Mouse (Mus musculus) T-helper 17 cell (primary cell): ENCODE data around the gene Cdkn1c.

Experiments used
- in situ Hi-C, 2 experiments: fragments of 300-600 bp; cut with MboI, MseI; formaldehyde crosslinking; loops; 1 replicate in 1 of 2; 2 replicates in 1 of 2; pipeline ENCODE4 v1.15.1; 2025; ENCODE audit warnings: high pct_unique_total_duplicates in 2 of 2

Cdkn1c gene

DNA sequence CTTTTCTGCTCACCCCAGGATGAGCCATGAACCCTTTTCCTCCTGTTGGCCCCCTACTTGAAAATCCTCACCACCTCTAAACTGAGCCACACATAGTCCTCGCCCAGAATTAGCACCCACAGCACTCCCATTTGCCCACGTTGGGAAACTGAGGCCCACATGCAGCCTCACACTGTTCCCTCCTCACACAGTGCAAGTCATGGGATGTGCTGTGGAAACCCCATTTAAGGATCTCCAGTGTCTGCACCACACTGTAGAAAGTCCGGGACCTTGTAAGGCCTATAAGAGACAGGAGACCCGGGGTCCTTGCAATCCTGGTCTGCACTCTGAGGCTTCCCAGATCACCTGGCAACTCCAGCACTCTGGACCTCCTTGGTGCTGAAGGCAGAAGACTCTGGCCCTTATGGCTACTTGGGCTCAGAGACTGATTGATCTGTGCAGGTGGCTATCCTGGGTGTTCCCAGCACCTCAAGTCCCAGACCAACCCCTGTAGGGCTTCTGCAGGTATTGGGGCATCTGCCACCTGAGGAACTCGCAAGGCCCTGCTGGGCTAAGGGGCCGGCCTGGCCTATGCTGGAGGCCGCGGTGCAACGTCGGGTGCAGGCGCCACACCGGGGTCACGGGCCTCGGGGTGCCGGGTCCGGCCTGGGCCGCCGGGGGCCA lies 23.5 kb downstream of the Cdkn1c start:
- in situ Hi-C loops: no loop called here

DNA sequence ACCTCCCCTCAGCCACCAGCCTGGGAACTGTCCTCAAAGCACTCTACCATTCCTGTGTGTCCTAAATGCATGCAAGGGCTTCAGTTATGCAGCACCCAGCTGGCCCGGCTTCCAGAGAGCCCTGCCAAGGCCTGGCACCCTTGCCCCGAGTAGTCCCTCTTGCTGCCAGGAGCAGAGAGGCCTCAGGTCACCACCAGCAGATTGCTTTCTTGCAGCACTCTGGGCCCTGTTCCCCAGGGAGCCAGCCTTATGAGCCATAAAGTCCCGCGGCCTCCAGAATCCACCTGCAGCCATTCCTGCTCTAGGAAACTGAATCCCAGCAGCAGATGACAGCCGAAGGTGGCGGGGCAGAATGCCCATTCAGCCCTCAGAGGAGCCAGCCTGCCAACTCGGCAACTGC lies 27.5 kb downstream of the Cdkn1c start:
- in situ Hi-C loops: no loop called here

DNA sequence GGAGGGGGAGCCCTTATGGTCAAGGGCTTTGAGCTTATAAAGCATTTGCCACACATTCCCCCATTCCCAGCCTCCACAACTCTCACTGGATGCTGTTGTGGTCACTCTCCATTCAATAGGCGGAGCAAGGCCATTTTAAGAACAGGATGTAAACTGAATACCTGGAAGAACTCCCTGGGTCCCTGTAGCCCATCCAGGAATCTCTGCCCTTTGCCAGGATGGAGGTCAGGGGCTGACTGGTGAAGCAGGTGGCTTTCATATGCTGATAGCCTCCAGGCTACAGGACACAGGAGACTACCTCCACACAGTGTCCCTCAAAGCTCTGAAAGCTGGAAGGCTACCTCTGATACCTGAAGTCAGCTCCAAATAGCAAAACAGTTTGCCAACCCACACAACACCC lies 28.2 kb downstream of the Cdkn1c start:
- in situ Hi-C loops: no loop called here

DNA sequence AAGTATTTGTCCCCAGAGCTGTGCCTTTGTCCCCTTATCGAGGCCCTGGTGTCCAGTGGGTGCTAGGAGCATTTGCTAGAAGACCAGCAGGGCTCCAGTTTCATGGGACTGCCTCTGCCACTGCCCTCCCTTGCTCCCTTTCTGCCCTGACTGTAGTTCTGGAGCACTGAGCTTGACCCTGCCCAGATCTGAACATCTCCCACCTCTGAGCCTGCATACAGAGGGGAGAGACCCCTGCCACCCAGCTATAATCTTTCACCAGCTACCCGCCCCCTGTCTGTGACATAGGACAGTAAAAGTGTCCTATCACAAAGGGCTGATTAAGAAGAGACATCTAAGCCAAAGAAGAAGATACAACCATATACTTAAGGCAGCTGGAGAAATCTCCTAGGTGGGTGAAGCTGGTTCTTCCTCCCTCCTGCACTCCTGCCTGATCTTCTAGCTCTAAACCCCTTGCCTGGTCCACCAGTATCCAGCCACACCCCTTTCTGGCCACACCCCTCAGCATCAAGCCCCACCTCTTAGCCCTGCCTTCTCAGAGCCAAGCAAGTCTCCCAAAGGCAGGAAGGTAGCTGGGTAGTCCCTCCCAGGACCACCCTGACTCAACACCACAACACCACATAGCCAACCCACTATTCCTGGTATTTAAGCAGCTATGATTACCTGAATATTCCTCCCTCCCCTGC lies 31.9 kb downstream of the Cdkn1c start:
- in situ Hi-C loops: no loop called here

DNA sequence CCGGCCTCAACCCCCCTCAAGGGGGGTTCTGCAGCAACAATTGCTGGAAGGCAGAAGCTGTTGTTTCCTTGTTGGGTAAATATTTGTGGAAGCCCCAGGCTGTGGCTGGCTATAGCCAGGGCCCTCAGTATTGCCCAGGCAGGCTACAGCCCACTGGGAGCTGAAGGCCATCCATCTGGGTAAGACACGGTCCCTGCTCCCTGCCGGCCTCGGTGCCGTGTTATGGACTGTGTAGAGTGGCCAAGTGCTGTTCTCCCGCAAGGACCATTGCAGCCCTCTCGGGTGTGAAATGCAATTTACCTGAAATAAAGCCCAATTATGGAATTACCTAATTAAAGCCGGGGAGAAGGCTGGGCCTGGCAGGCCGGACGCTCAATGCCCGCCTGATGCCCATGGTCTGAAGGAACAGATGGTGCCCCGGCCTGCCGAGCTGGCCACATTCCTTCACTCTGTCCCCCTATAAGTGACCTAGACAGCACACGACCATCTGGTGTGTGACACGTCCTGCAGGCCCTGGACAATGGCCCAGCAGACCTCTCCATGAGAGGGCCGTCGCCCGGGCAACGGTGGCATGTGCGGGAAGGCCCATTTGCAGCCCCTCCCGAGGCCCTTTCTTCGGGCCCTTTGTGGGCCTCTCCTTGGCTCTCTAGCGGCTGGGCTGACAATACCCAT lies 32.6 kb downstream of the Cdkn1c start:
- in situ Hi-C loops: no loop called here

DNA sequence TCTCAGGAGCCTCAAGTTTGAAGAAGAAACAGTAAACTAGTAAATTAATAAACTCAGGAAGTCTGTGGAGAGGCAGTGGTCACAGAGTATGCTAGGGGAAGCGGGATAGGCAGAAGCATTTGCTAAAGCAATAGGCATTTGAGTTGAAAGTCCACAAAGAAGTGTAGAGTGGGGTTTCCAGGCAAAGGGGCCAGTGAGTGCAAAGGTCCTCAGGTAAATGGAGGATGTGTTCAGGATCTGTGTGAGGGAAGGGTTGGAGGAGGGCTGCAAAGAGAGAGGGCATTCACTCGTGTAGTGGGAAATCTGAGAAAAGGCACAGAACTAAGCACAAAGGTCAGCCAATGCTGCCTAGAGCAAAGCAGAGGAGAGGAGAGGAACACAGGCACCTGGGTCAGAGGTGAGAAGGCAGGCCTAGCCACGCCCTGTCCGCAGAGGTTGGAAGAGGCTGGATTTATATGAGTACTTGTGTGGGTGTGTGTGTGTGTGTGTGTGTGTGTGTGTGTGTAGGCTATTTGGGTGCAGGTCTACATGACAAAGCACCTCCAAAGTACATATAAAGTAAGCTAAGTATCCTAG lies 41.2 kb downstream of the Cdkn1c start:
- in situ Hi-C loops: no loop called here

DNA sequence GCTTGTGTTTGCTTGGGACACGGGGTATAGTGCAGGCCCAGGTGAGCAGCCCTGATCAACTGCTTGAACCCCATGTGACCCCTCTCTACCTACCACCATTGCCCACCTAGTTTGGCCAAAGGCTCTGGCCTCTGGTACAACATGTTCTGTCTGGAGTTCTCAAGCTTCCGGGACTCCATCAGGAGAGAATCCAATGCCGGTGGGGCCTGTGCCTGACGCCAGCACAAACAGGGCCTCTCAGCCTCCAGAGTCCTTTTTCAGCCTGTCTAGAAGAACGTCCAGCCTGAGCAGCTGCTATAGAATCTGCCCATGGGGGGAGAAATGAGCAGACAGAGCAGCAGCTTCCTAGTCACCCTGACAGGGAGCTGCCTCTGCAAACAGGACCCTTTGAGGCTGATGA lies 43.0 kb downstream of the Cdkn1c start:
- in situ Hi-C loops: no loop called here

DNA sequence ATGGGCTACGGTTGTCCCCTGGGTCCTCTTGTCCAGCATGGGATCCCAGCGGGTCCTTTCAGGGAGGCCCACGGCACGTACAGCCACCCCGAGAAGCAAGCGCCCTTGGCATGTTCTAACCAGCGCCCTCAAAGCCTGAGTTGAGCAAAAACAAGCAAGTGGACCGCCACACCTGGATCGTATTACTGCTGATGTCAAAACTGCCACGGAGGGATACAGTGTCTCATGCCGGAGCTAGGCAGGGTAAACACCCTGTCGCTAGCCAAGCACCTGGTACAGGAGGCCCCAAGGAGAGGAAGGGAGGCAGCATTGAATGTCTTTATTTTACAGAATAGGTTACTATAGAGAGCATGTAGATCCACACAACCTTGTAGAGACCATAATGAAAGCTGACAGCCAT lies 44.4 kb downstream of the Cdkn1c start:
- in situ Hi-C loops: no loop called here

DNA sequence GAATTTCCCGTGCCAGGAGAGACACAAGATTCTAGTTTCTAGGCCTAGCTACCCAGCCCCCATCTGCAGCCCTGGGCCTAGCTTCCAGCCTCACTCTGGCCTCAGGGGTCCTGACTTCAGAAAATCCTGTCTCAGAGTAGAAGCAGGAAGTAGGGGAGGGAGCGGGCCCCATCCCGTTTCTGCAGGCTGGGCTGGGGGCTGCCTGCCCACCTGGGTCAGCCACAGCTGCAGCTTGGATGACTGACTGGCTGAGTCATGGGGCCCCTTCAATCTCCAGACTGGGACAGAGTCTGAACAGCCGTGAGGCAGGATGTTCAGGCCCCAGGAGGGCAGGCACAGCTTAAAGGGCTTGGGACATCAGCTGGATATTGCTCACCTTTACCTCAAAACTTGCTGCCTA lies 45.8 kb downstream of the Cdkn1c start:
- in situ Hi-C loops: no loop called here

DNA sequence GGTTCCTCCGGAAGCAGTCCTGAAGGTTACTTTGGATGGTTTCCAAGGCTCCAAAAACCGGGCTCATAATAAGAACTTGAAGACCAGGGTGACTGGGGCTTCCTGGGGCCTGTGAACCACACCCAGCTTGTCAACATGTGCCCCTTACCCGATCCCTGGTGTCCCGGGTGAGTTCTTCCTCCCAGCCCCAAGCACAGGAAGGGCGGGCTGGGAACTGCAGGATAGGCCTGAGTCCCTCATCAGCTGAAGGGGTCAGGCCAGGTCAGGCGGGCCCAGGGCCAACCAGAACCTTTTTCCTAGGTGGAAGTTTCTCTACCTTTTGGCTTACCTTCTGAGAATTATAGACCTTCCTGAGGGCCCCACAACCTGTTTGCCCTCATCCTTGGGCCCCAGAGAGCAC lies 48.2 kb downstream of the Cdkn1c start:
- in situ Hi-C loops: no loop called here

DNA sequence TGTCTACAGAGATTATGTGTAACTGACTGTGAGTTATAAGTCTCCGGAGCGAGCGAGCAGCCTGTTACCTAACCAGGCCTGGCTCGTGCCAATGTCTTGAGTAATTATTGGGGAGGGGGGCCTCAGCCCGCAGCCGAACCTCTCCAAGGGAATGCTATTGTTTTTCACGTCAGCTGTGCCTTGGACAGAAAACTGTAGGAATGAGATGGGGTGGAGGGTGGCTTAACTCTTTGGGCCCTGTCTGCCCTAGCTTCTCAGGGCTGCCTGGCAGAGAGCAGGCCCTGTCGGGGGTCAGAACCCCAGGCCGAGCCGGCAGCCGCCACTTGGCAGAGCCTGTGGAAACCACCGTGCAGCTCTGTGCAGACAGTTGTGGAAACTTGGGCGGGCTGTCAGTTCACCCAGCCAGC lies 52.2 kb downstream of the Cdkn1c start:
- in situ Hi-C loops: no loop called here
